Mouse (Mus musculus) spleen, postnatal 14 days (tissue): ENCODE data around the gene Defb29.

ENCODE experiments used
- DNase-seq, 2 experiments: peaks; one replicate each; pipeline ENCODE4 v3.0.0; 2021 to 2022; ENCODE audit warnings: low spot score in 2 of 2

The Defb29 gene

DNA sequence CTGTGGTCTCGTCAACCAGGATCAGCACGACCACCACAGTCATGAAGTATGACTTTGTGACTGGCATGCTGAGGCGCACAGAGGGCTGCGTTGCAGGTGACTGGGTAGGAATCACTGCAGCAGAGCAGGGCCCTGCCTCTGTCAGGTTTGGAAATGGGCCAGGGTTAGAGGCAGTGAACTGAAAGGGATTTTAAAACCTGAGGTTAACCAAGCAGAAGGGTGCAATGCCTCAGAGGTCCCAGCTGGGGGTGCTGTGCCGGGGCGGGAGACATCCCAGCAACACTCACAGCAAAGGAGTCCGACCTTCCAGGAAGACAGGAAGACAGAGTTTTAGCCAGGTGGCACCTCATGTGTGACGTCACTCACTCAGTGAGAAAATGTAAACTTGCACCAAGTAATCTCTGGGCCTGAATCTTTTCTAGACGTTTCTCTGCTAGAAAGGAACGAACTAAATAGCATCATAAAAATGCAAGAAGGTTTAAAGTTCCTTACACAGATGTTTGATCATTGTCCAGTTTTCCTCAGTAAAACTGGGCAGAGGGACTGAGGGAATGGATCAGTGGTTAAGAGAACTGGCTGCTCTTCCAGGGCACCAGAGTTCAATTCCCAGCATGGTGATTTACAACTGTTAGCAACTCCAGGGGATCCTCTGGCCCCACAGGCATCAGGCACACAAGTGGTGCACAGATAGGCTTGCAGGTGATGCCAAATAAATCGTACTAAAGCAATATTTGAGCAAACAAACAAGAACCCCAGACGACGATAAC, at the start of gene Defb29:
TSS of gene Defb29 (minus strand) at position 155 of the 767 bp plus-strand sequence.
- no peak for DNase-seq

DNA sequence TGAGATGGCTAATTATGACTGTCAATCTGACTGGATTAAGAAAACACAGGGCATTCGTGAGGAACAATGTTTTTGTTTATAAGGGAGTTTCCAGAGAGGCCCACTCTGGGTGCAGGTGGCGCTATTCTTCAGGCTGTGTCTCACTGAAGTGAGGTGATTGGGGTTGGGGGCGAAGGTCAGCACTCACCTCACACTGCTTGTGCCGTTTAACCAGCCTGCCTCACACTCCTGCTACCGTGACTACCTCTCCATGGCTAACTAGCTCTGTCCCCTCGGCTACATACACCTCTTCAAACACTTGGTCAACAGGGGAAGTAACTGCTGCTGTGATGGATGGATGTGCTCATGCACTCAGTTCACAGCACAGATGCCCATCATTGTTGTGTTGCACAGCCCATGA, 49.1 kb upstream of the Defb29 start:
- DNase-seq = no peak

DNA sequence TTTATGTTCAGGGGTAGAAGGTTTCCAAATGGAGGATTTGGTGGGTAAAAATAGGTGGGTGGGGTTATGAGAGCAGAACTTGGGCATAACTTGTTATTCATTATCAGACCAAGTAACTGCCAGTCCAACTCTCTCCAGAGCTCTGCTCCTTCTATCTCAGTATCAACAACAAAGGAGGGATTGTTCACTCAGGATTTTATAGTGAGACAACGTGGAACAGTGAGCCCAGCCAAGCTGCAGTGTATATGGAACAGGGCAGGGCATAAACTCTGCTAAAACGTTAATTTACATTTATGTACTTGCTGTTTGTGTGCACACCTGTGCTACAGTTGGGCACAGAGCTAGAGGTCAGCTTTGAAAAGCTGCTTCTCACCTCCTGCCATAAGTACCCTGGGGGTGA, 48.6 kb upstream of the Defb29 start:
- DNase-seq = no peak

DNA sequence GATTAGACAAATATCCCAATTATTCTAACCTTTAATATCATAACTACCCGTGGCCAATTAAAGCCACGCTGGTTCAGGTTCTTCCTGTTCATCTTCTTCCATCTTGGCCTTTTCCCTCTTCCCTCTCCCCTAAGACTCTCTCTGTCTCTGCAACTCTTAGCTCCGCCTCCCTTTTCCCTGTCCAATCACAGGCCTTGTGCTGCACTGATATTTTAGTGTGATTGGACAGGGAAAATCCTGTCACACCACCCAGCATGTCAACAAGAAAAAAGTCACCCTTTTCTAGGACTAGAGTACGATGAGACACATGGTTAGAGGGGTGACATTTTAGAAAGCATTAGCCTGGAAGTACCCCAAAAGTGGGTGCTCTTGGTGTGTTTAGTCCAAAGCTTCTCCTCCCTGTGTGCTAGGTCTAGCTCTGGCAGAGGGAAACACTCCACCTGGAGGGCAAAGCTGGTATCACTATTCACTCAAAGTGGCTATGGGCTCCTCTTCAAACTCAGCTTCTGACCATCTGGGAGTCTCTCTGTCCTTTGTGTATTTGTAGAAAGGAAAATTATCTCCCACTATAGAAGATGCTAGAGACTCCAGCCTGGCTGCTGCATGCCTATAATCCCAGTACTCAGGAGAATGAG, 47.1 kb upstream of the Defb29 start:
- DNase-seq = no peak

DNA sequence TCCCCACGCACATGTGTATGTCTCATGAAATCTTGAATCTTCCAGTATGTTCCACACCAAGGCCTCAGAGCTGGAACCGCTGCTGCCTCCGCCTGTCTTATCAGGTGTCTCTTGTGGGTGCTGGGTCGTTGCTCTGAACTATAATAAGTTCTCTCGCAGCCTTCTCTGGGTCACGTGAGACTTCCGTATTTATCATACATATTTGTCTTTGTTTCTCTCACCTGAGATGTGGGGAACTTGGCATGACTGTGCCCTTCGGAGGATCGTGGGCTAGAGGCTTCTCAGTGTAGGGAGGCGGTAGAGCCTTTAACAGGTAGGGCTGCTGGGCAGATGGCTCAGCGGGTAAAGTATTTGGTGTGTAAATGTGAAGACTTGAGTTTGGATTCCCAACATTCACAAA, 40.7 kb upstream of the Defb29 start:
- no peak for DNase-seq

DNA sequence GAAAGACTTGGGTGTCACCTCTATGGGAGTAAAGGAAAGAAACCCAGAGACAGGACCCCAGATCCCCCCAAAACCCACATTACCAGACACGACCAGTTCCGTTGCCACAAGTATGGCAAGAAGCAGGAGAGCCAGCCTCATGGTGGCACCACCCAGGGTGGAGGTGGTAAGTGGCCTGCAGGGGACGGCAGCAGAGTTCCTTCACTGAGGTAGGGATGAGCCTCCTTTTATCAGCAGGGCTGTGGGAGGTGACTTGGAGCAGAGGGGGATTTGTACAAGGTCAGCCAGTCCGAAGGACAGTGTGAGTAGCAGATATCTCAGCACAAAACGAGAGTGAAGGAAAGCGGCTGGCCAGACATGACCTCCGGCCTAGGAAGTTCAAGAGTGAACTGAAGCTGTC, 40.2 kb upstream of the Defb29 start, which contains the start of gene Defb19:
TSS of gene Defb19 (minus strand) at position 206 of the 400 bp plus-strand sequence.
- no peak for DNase-seq

DNA sequence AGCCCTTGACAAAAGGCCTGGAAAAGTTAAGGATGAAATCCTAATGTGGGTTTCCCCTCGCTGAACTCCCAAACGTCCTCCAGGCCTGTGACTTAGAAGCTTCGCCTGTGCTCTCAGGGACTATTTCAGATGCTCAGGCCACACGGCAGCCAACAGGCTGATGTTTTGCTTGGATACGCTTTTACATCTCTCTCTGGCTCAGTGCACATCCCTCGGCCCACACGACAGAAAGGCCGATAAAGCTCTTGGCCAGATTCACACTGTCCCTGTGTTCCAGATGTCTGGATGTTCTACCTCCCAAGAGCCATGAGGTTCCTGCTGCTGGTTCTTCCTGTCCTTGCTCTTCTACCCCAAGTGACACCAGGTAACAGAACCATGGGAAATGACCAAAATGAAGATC, 33.6 kb upstream of the Defb29 start:
- no peak for DNase-seq

DNA sequence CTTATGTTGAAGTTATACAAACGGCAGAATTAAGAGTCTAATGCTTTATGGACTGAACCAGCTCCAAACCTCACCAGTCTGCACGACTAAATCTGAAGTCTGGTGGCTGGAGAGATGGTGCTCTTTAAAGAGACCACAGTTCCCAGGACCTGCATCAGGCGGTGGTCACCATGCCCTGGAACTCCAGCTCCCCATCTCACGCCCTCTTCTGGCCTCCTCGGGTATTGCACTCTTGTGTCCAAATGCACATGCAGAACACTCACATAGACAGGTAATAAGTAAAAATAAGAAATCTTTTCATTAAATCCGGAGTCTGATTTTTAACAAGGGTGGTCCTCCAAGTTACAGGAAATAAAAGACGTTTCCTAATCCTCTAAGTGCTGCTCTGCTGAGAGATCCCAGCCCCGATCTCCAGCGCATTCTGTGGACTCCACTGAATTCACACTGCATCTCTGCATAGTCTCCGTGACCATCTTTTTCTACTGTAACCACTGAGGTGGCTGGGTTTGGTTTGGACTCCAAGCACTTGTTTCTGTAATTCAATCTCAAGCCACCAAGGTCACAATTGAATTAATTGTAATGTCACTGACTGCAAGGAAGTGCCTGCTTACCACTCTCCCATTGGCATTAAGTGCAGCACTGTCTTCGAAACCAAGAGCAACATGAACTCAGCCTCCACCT, 32.4 kb upstream of the Defb29 start, which contains the start of gene Defb21:
TSS of gene Defb21 (plus strand) at position 631 of the 681 bp plus-strand sequence.
- DNase-seq = no peak

DNA sequence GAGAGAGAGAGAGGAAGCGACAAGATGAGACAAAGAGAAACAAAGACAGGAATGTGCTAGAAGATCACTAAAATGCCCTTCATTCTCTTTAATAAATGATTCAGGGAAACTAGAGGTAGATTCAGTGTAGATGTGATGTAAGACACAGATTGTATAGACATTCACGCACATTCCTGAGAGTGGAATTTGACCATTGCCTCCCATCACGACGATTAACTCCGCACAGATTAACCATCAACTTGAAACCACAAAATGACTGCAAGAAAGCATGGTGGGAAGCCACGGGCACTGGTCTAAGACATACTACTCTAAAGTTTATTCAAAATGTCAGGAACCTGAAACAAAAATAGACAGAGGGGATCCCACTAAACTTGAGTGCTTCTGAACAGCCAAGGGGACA, 30.4 kb upstream of the Defb29 start:
- no peak for DNase-seq

DNA sequence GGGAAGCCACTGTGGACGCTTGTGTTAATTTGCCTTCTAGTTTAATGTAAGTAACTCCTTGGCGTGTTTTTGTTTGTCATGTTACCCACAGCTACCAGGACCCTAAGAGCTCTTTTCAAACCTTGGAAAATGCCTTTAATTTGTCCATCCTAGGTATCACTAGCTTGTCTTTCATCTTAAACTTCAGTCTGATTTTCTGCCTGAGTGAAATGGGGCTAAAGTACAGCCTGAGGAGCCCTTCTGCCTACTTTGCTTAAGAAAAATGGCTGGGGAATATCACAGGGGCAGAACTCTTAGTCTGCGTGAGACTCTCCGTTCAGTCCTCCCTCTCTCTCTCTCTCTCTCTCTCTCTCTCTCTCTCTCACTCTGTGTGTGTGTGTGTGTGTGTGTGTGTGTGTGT, 30.0 kb upstream of the Defb29 start:
- no peak for DNase-seq

DNA sequence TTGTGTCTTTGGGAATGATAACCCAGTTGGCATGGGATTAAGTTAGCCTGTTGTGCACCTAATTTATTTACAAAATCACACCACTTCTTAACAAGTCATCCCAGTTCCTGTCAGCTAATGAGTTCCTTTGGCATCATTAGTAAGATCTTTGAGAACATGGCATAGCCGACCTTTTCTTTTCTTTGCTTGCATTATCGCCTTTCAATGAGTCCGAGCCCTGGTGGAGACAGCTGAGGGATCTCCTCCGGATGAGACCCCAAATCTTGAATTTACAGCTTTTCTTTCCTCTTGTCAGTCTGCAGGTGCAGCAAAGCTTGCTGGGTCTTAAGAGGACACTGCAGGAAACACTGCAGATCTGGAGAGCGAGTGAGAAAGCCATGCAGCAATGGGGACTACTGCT, 29.1 kb upstream of the Defb29 start, which contains the start of gene Gm17416:
TSS of gene Gm17416 (plus strand) at position 301 of the 400 bp plus-strand sequence.
- no peak for DNase-seq

DNA sequence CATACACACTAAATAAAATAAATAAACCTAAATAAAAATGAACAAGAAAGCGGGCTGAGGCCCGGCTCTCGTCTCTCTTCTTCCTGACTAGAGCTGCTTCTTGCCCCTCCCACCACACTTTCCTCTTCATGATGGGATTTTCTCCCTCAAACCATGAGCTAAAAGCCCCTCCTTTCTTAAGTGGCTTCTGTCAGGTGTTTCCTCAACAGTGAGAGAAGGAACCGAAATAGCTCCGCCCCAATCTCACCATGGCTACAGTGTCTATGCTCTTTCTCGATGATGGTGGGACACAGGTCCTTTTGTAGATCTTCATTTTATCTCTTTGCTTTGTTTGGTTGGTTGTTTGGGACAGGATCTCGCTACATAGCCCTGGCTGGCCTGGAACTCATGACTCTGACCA, 16.8 kb upstream of the Defb29 start:
- no peak for DNase-seq

DNA sequence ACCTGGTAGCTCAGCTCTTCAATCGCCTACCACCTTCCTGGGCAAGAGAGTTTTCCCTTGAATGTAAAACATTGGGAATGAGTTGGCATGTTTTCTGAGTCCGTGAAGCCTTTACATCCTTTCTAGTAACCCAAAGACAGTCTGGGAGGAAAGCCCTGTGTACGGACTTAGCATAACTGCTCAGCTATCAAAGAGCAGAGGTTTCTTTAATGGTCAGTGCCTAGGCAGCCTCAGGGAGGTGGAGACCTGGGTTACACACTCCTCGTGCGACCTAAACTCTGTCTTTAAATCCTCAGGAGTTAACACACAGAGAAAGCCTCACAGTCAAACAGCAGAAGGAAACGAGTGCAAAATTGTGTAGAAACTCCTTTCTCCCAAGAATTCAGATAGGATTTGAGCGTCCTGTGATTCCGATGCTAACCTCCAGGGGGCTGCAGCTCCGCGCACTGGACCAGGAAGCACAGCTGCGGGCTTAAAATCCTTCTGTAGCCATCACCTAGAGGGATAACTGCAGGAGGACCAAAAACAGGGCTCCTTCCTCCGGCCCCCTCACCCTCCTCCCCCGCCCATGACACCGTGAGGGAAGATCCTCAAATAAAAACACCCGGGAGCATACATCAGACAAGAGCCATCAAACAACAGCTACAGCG, 14.0 kb upstream of the Defb29 start:
- peak in 1 of 2 experiments; percentile 8 for DNase-seq

DNA sequence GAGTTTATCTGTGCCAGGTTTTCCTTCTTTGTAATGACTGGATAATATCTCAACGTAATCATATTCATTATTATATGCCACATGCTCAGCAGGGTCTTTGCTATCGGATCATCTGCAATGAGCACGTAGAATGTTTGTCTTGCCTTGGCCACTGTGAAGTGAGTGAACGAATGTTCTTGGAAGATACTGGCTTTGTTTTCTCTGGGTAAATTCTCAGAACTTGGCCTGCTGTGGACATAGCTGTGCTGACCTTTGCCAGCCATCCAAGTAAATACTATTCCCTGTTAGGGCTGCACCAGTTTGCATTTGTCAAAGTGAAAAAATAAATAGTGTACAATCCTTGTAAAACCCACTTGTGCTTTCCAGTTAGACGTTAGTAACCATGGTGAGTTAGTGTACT, 8.2 kb upstream of the Defb29 start:
- DNase-seq = no peak

DNA sequence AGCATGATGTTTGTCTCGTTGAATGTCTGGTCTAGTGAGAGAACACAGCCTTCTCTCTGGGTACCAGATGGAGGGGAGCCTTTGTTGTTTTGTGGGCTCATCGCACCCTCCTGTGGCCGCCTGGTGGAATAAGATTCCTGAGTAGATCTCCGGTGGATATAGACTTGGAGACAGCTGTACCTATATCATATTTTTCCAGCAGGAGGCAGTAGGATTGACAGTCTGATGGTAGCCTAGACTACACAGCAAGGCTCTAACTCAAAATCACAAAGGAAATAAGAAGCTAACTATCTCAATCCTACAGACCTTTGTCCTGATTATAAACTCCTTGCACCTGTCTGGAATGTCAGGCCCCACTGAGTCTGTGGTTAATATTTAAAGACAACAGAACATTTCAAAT, 4.8 kb upstream of the Defb29 start:
- no peak for DNase-seq

DNA sequence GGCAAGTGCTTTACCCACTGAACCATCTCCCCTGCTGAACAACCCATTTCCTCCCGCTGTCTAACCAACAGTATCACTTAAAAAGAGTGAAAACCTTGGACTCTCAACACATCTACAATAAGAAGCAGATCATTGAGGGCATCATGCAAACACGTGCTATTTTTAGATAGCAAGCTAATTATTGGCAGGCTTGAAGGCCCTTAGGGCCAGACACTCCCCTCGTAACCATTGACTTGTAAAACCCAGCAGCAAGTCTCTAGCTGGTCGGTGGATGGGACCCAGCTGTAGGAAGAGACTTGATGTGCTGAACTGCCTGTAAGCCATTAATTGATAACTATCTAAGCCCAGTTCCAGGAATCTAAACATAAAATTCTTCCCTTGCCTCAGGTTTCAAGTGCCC, 3.6 kb upstream of the Defb29 start:
- DNase-seq = no peak

DNA sequence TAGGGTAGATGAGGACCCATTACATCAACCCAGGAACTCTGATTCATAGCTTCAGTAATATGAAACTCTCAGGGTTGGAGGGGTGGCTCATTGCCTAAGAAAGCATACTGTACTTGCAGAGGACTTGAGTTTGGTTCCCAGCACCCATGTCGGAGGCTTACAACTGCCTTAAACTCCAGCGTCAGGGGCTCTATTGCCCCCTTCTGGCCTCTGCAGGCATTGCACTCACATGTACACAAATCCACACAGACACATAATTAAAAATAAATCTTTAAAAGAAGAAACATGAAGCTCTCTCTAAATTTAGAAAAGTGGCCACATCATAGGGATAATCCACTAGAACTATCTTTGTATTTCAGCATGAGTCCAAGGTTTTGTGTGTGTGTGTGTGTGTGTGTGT, 3.0 kb upstream of the Defb29 start:
- DNase-seq = no peak

DNA sequence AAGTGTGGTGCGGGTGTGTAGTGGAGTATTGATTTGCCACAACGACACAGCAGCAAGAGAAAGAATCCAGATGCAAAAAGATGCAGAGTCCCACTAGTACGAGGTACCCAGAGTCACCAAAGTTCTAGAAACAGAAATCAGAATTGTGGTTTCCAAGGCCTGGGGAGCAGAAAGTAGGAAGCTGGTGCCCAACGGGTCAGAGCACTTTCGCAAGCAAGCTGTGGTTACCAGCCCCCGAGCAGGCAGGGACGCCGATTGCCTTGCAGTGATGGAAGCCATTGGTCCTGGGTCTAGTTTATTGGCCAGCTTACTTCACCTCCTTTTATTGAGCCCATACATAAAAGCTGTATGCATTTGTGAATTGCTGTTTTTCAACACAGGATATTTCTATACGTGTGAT, 2.1 kb upstream of the Defb29 start:
- DNase-seq = no peak

DNA sequence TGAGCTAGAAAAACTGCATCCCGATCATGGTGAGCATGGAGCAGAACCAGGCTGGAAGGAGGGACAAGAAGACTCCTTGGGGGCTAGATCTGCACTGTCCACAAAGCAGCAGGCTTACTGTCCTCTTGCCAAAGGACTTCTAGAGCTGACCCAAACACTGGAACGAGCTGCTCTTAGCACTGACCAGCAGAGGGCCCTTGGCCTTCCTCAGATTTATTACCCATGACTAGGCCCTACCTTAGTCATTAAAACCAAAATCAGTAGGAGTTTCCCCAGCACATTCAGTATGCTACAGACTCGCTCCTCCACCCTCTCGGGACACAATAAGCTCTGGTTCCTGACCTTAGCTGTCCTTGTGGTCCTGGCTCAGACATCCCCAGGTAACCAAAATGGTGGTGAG, 21.9 kb downstream of the Defb29 start, which contains the start of gene Defb28:
TSS of gene Defb28 (plus strand) at position 275 of the 400 bp plus-strand sequence.
- DNase-seq = no peak

DNA sequence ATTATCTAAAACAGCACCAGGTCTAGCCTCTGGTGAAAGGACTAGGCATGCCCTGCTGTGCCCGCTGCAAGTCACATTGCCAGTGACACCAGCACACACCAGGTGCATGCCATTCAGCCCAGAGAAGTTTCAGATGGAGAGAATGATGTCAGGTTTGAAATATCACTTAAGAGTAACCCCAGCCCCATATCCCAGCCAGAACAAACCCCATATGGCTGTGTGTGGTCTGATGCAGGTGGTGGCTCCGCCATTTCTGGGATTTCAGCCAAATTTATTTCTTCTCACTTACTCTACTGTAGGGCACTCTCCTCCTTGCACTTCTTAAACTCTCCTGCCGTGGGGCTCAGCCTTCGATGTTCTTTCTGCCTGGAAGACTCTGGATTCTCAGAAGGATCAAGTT, 23.8 kb downstream of the Defb29 start:
- no peak for DNase-seq

DNA sequence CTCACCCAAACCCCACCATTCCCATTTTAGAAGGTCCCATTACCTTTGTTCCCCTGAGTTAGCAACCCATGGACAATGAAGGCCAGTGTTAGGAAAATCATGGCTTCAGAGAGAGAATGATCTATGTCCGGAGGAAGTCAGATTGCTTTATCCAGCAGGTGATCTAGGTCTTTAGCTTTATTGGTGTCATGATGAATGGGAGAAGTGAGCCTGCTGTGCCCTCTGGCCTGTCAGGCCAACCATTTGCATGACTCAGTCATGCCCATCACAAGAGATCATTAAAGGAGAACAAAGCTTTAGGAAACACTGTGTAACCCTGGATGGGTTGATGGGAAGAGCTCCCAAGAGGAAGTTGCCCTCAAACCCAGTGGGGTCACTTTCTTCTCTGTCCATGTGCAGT, 28.3 kb downstream of the Defb29 start, which contains the start of gene Defb26:
TSS of gene Defb26 (minus strand) at position 101 of the 400 bp plus-strand sequence.
- no peak for DNase-seq

DNA sequence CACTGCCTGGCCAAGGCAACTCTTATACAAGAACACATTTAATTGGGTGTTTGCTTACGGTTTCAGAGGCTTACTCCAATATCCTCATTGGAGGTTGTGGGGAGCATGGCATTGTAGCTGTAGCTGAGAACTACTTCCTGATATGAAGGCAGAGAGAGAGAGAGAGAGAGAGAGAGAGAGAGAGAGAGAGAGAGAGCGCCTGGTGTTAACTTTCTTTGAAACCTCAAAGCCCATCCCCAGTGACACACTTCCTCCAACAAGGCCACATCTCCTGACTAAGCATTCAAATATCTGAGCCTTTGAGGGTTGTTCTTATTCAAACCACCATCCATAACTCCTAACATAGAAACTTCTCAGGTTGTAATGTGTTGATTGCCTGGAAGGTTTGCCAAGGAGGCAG, 35.9 kb downstream of the Defb29 start:
- DNase-seq = no peak
